Mouse (Mus musculus): Measurements from ENCODE around the gene Cln5. TPM values are rescaled to one million over a fixed set of nuclear protein-coding genes. Genes with fewer than 3 reads are reported as not detected.

Cln5 gene
- 10 to 100 TPM; 17.8 to 18.3 TPM for total RNA-seq (2021)

- DNase-seq: peak; percentile 96
Observed at GRCm38 (mm10) chr14:103069864-103070611, at the start of gene Cln5. Gene Cln5 (plus strand): TSS chr14:103070216.

- no peak for DNase-seq
Observed at GRCm38 (mm10) chr14:103029203-103029602, 40.8 kb upstream of the Cln5 start.

GRCm38 (mm10) chr14:103033271-103033823, 36.7 kb upstream of the Cln5 start:
- DNase-seq: peak; percentile 22

- no peak for DNase-seq
Observed at GRCm38 (mm10) chr14:103034076-103034475, 35.9 kb upstream of the Cln5 start.

- no peak for DNase-seq
Observed at GRCm38 (mm10) chr14:103037016-103037415, 33.0 kb upstream of the Cln5 start.

- no peak for DNase-seq
Observed at GRCm38 (mm10) chr14:103046677-103047076, 23.3 kb upstream of the Cln5 start, which contains the start of gene Acod1. Gene Acod1 (plus strand): TSS chr14:103046977.

GRCm38 (mm10) chr14:103048292-103049086, 21.5 kb upstream of the Cln5 start:
- no peak for DNase-seq

- peak; percentile 85 for DNase-seq
Observed at GRCm38 (mm10) chr14:103051159-103051769, 18.8 kb upstream of the Cln5 start.

GRCm38 (mm10) chr14:103054731-103055130, 15.3 kb upstream of the Cln5 start:
- no peak for DNase-seq

- no peak for DNase-seq
Observed at GRCm38 (mm10) chr14:103056601-103057000, 13.4 kb upstream of the Cln5 start.

- DNase-seq: no peak
Observed at GRCm38 (mm10) chr14:103058998-103059397, 11.0 kb upstream of the Cln5 start.

GRCm38 (mm10) chr14:103059495-103059894, 10.5 kb upstream of the Cln5 start:
- no peak for DNase-seq

GRCm38 (mm10) chr14:103065294-103066167, 4.5 kb upstream of the Cln5 start:
- peak; percentile 82 for DNase-seq

GRCm38 (mm10) chr14:103069465-103069863, 552 bp upstream of the Cln5 start:
- no peak for DNase-seq

GRCm38 (mm10) chr14:103070790-103071189, 774 bp downstream of the Cln5 start:
- DNase-seq: peak; percentile 18

- no peak for DNase-seq
Observed at GRCm38 (mm10) chr14:103071471-103071870, 1.5 kb downstream of the Cln5 start.

GRCm38 (mm10) chr14:103072731-103073130, 2.7 kb downstream of the Cln5 start:
- no peak for DNase-seq

- no peak for DNase-seq
Observed at GRCm38 (mm10) chr14:103073825-103074224, 3.8 kb downstream of the Cln5 start.

- no peak for DNase-seq
Observed at GRCm38 (mm10) chr14:103075166-103075565, 5.2 kb downstream of the Cln5 start.

GRCm38 (mm10) chr14:103077272-103078005, 7.4 kb downstream of the Cln5 start:
- DNase-seq: no peak

Measured in heart, postnatal 4 days (tissue).